Mouse (Mus musculus) MEL (cell line): ENCODE data around the gene 1110008L16Rik.

Experiments used
- CTCF ChIP-seq, 3 experiments: IDR thresholded peaks in 2 of 3; conservative IDR thresholded peaks in 1 of 3; 2 replicates each; pipeline ENCODE4 v1.5.1; 2011 to 2012; ENCODE audit warnings: low read length in 3 of 3, low read depth in 2 of 3, mild to moderate bottlenecking in 2 of 3, improper control_type of control experiment in 1 of 3, inconsistent platforms in 1 of 3, mixed read lengths in 1 of 3, moderate library complexity in 1 of 3; ENCODE audit not compliant: control insufficient read depth in 1 of 3, insufficient read depth in 1 of 3, poor library complexity in 1 of 3, severe bottlenecking in 1 of 3
- JUND ChIP-seq: IDR thresholded peaks from 2 replicates; pipeline ENCODE4 v1.6.1; 2011; ENCODE audit warnings: low read depth, mild to moderate bottlenecking, improper control_type of control experiment, low read length
- POLR2A ChIP-seq, 2 experiments: IDR thresholded peaks; 2 replicates each; pipeline ENCODE4 v1.6.1; 2011 to 2012; ENCODE audit warnings: low read length in 2 of 2, mild to moderate bottlenecking in 2 of 2, control low read depth in 1 of 2, improper control_type of control experiment in 1 of 2, low read depth in 1 of 2, moderate library complexity in 1 of 2; ENCODE audit not compliant: control insufficient read depth in 1 of 2, insufficient read depth in 1 of 2, poor library complexity in 1 of 2
- ZNF384 ChIP-seq: IDR thresholded peaks from 2 replicates; pipeline ENCODE4 v1.6.1; 2012; ENCODE audit warnings: low read depth, mild to moderate bottlenecking, inconsistent platforms, low read length, improper control_type of control experiment

GRCm38 (mm10) chr12:55299336-55299735, at the start of gene 1110008L16Rik:
- TF ChIP-seq JUND (no peak), POLR2A (IDR thresholded peaks at IDR 0.05; ENCODE audit: control insufficient read depth in 1 of 2, insufficient read depth in 1 of 2, low read depth in 1 of 2, low read length in 2 of 2, poor library complexity in 1 of 2) (no peak), CTCF (IDR thresholded peaks at IDR 0.05 in 2 of 3, conservative IDR thresholded peaks at IDR 0.05 in 1 of 3; ENCODE audit: control insufficient read depth in 1 of 3, insufficient read depth in 1 of 3, low read depth in 2 of 3, low read length in 3 of 3, poor library complexity in 1 of 3, severe bottlenecking in 1 of 3) (no peak), ZNF384 (no peak)
